Mouse (Mus musculus): Measurements from ENCODE around the gene Rrp1.

DNA sequence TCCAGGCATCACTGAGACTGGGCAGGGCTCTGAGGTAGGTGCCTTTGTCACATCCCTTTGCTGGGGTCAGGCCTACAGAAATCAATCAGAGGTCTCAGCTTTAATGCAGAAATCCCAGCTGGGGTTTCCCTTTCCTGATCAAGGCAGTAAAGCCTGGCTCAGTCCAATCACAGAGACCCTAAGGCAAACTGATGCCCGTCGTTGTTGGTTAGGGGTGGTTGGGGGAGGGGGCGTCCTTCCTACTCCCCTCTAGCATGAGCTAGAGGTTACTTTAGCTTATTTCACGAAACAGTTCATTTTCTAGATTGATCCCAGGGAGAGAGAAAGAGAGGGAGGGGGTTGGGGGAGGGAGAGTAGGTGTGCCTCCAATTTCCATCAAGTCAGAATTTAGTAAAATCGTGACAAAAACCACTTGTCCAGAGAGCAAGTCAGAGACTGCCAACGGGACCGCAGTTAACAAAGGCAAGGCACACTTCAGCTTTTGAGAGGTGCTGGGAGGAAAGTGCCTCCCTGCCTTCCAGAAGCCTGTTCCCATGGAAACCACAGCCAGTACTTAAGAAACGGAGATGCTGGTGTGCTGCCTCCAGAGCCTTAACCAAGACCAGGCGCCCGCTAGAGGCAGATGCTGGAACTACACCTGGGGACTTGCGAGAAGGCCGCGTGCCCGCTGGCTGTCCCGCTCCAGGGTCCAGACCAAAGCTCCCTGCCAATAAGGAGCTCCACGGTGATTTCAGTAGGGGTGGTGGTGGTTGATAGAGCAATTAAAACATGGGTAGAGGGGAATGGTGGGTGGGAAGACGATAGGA is 16.8 kb downstream of the Rrp1 start:
- TF ChIP-seq CTCF (IDR thresholded peaks at IDR 0.05; ENCODE audit: extremely low read depth, insufficient read length, insufficient replicate concordance, low read depth, low read length) (peak; percentile 92), POLR2A (IDR thresholded peaks at IDR 0.05; ENCODE audit: low read depth, low read length) (no peak)
